Mouse (Mus musculus) lung, postnatal 4 days (tissue): ENCODE data around the gene Gm10645.
A peak's percentile ranks its signal among the peaks of the same experiment; 100 is the strongest.

Experiments
- DNase-seq, 2 experiments: peaks; one replicate each; pipeline ENCODE4 v3.0.0; 2021

Gm10645 gene

GRCm38 (mm10) chr8:83167932-83168331 is 2.0 kb upstream of the Gm10645 start:
- DNase-seq = no peak

GRCm38 (mm10) chr8:83165235-83165930 is 587 bp downstream of the Gm10645 start, which contains the start of gene Tbc1d9:
Gene Tbc1d9, plus strand, starts transcription at chr8:83165352.
- DNase-seq = peak; percentile 83 to 84

- no peak for DNase-seq
Observed at GRCm38 (mm10) chr8:83160613-83161012, 5.4 kb downstream of the Gm10645 start.

GRCm38 (mm10) chr8:83159615-83160014 is 6.4 kb downstream of the Gm10645 start:
- no peak for DNase-seq

GRCm38 (mm10) chr8:83158971-83159370 is 7.0 kb downstream of the Gm10645 start:
- DNase-seq = no peak

GRCm38 (mm10) chr8:83155110-83155509 is 10.9 kb downstream of the Gm10645 start:
- no peak for DNase-seq

GRCm38 (mm10) chr8:83152470-83152869 is 13.5 kb downstream of the Gm10645 start:
- no peak for DNase-seq

- DNase-seq = no peak
Observed at GRCm38 (mm10) chr8:83152055-83152454, 13.9 kb downstream of the Gm10645 start.

GRCm38 (mm10) chr8:83149124-83149523 is 16.8 kb downstream of the Gm10645 start:
- no peak for DNase-seq

GRCm38 (mm10) chr8:83145421-83145820 is 20.5 kb downstream of the Gm10645 start:
- no peak for DNase-seq

GRCm38 (mm10) chr8:83144601-83145000 is 21.4 kb downstream of the Gm10645 start:
- no peak for DNase-seq

GRCm38 (mm10) chr8:83141358-83141757 is 24.6 kb downstream of the Gm10645 start:
- DNase-seq = peak; percentile 42 to 46

- DNase-seq = no peak
Observed at GRCm38 (mm10) chr8:83140701-83141111, 25.3 kb downstream of the Gm10645 start.

GRCm38 (mm10) chr8:83140068-83140467 is 25.9 kb downstream of the Gm10645 start:
- DNase-seq = peak; percentile 42 to 43

GRCm38 (mm10) chr8:83135086-83135485 is 30.9 kb downstream of the Gm10645 start:
- no peak for DNase-seq
